Mouse (Mus musculus): ENCODE results near the gene Gm8232. TPM values are rescaled to one million over a fixed set of nuclear protein-coding genes. Genes with fewer than 3 reads are reported as not detected.

Gene Gm8232
- not detected in 2 replicates for polyA plus RNA-seq (2012; rRNA removed)

GRCm38 (mm10) chr14:44433335-44433734, at the start of gene Gm8232:
Gm8232 (plus strand) TSS chr14:44433635.

GRCm38 (mm10) chr14:44410588-44410987, 22.8 kb upstream of the Gm8232 start, which contains the start of gene Gm3371:
Gm3371 (minus strand) TSS chr14:44410688.

Other genes with a start within 250 kb of the Gm8232 start
- gene Gm8212, start 236.0 kb upstream of the Gm8232 start, polyA plus RNA-seq (2012; rRNA removed): not detected in 2 replicates
- gene 4930503E14Rik, start 220.4 kb upstream of the Gm8232 start, polyA plus RNA-seq (2012; rRNA removed): not detected in 2 replicates
- gene Gm8220, start 148.1 kb upstream of the Gm8232 start, polyA plus RNA-seq (2012; rRNA removed): not detected in 2 replicates
- not detected in 2 replicates for gene Gm5930, start 95.1 kb upstream of the Gm8232 start, polyA plus RNA-seq (2012; rRNA removed)
- not detected in 2 replicates for gene Gm8229, start 68.3 kb upstream of the Gm8232 start, polyA plus RNA-seq (2012; rRNA removed)
- not detected in 2 replicates for gene Gm3371, start 22.9 kb upstream of the Gm8232 start, polyA plus RNA-seq (2012; rRNA removed)
- not detected in 2 replicates for gene BC061237, start 58.8 kb downstream of the Gm8232 start, polyA plus RNA-seq (2012; rRNA removed)
- not detected in 2 replicates for gene Gm17093, start 84.6 kb downstream of the Gm8232 start, polyA plus RNA-seq (2012; rRNA removed)
- not detected in 2 replicates for gene Gm8247, start 149.5 kb downstream of the Gm8232 start, polyA plus RNA-seq (2012; rRNA removed)
- gene Gm5624, start 194.3 kb downstream of the Gm8232 start, polyA plus RNA-seq (2012; rRNA removed): not detected in 2 replicates

Data from central nervous system, embryonic 18 days (tissue).